Mouse (Mus musculus) T-helper 2 cell (primary cell): ENCODE measurements at regions not wholly inside any gene's neighbourhood (a gene's known extent, or its start where the extent isn't known, plus 50 kb on each side); places are given as distances from the start of the nearest gene placed in this dataset.

Experiments
- in situ Hi-C: fragments of 300-600 bp; cut with MboI, MseI; formaldehyde crosslinking; loops from one replicate; pipeline ENCODE4 v1.15.1; 2025; ENCODE audit warnings: high pct_unique_total_duplicates

- in situ Hi-C loops: no loop called here
Measured at GRCm38 (mm10) chr2:169357400-169357799, 230.1 kb downstream of the Gm11011 start.

- in situ Hi-C loops: no loop called here
Measured at GRCm38 (mm10) chr2:169351547-169351946, 236.0 kb downstream of the Gm11011 start.

GRCm38 (mm10) chr2:169346107-169346506, 241.4 kb downstream of the Gm11011 start:
- in situ Hi-C loops: no loop called here

- in situ Hi-C loops: no loop called here
Measured at GRCm38 (mm10) chr2:169319521-169319920, 268.0 kb downstream of the Gm11011 start.

GRCm38 (mm10) chr2:169314396-169314930, 273.1 kb downstream of the Gm11011 start:
- in situ Hi-C loops: no loop called here

- in situ Hi-C loops: no loop called here
Measured at GRCm38 (mm10) chr2:169311821-169312220, 275.7 kb downstream of the Gm11011 start.

- in situ Hi-C loops: no loop called here
Measured at GRCm38 (mm10) chr2:169311356-169311755, 276.2 kb downstream of the Gm11011 start.

- in situ Hi-C loops: no loop called here
Measured at GRCm38 (mm10) chr2:169304360-169304759, 283.2 kb downstream of the Gm11011 start.

GRCm38 (mm10) chr2:169300966-169301365, 286.6 kb downstream of the Gm11011 start:
- in situ Hi-C loops: no loop called here

GRCm38 (mm10) chr2:169300411-169300810, 287.1 kb downstream of the Gm11011 start:
- in situ Hi-C loops: no loop called here

- in situ Hi-C loops: no loop called here
Measured at GRCm38 (mm10) chr2:169297841-169298627, 289.5 kb downstream of the Gm11011 start.

- in situ Hi-C loops: no loop called here
Measured at GRCm38 (mm10) chr2:169297226-169297625, 290.3 kb downstream of the Gm11011 start.

- in situ Hi-C loops: no loop called here
Measured at GRCm38 (mm10) chr2:169293351-169293750, 294.2 kb downstream of the Gm11011 start.

- in situ Hi-C loops: no loop called here
Measured at GRCm38 (mm10) chr2:169288891-169289605, 298.5 kb downstream of the Gm11011 start.

- in situ Hi-C loops: no loop called here
Measured at GRCm38 (mm10) chr2:169286701-169287100, 300.8 kb downstream of the Gm11011 start.

- in situ Hi-C loops: no loop called here
Measured at GRCm38 (mm10) chr2:169282508-169283117, 304.9 kb downstream of the Gm11011 start.

GRCm38 (mm10) chr2:169275371-169275770, 312.2 kb downstream of the Gm11011 start:
- in situ Hi-C loops: no loop called here

GRCm38 (mm10) chr2:169274101-169274500, 313.4 kb downstream of the Gm11011 start:
- in situ Hi-C loops: no loop called here

GRCm38 (mm10) chr2:169272622-169273021, 314.9 kb downstream of the Gm11011 start:
- in situ Hi-C loops: no loop called here

GRCm38 (mm10) chr2:169272018-169272417, 315.5 kb downstream of the Gm11011 start:
- in situ Hi-C loops: no loop called here

- in situ Hi-C loops: no loop called here
Measured at GRCm38 (mm10) chr2:169260636-169261035, 305.2 kb upstream of the Zfp64 start.

- in situ Hi-C loops: no loop called here
Measured at GRCm38 (mm10) chr2:169244572-169244971, 289.2 kb upstream of the Zfp64 start.
